Mouse (Mus musculus) megakaryocyte, embryonic 14.5 days (primary cell): ENCODE results near the gene Mycbpap.

ENCODE experiments used
- FLI1 ChIP-seq: IDR thresholded peaks from 2 replicates; pipeline ENCODE4 v1.6.1; 2012; ENCODE audit warnings: low read length, inconsistent platforms, mixed read lengths
- GATA1 ChIP-seq: IDR thresholded peaks from 3 replicates; pipeline ENCODE4 v1.6.1; 2012; ENCODE audit warnings: mixed read lengths, low read length, inconsistent platforms, borderline replicate concordance

DNA sequence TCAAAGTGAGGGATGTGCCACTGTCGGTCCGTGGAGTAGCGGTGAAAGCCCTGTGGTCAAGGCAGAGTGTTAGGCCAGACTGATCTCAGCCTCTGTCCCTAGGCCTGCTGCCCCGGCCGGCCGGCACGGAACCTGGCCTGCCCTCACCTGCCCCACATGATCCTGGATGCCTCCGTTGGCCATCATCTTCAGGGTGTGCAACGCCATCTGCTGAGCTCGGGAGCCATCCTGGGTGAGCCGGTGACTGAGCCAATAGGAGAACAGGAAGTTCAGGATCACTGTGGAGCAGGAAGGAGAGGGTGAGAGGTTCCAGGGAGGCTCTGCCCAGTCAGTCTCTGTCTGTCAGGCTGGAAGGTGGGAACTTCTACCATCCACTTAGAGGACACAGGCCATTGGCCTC lies 38.1 kb downstream of the Mycbpap start:
- TF ChIP-seq GATA1 (no peak), FLI1 (no peak)
